Mouse (Mus musculus) frontal cortex, postnatal 25 days (tissue): ENCODE measurements at regions not wholly inside any gene's neighbourhood (a gene's known extent, or its start where the extent isn't known, plus 50 kb on each side); places are given as distances from the start of the nearest gene placed in this dataset.

Experiments used
- DNase-seq, 2 experiments: peaks; one replicate each; pipeline ENCODE4 v3.0.0; 2022; ENCODE audit warnings: low spot score in 2 of 2

- DNase-seq: no peak
Measured at GRCm38 (mm10) chr16:30872147-30872546, 209.1 kb downstream of the Xxylt1 start.

GRCm38 (mm10) chr16:30873493-30874211 is 207.6 kb downstream of the Xxylt1 start:
- no peak for DNase-seq

- DNase-seq: no peak
Measured at GRCm38 (mm10) chr16:30875235-30875829, 205.9 kb downstream of the Xxylt1 start.

GRCm38 (mm10) chr16:30878821-30879220 is 202.4 kb downstream of the Xxylt1 start:
- no peak for DNase-seq

- no peak for DNase-seq
Measured at GRCm38 (mm10) chr16:30879878-30880277, 201.4 kb downstream of the Xxylt1 start.

GRCm38 (mm10) chr16:30880682-30881081 is 200.6 kb downstream of the Xxylt1 start:
- no peak for DNase-seq

- DNase-seq: no peak
Measured at GRCm38 (mm10) chr16:30881186-30881585, 200.0 kb downstream of the Xxylt1 start.

- no peak for DNase-seq
Measured at GRCm38 (mm10) chr16:30883490-30884188, 197.6 kb downstream of the Xxylt1 start.

- DNase-seq: no peak
Measured at GRCm38 (mm10) chr16:30884189-30884551, 197.1 kb downstream of the Xxylt1 start.

- no peak for DNase-seq
Measured at GRCm38 (mm10) chr16:30886982-30887381, 194.2 kb downstream of the Xxylt1 start.

GRCm38 (mm10) chr16:30887536-30887935 is 193.7 kb downstream of the Xxylt1 start:
- no peak for DNase-seq

- no peak for DNase-seq
Measured at GRCm38 (mm10) chr16:30888556-30889323, 192.5 kb downstream of the Xxylt1 start.

- no peak for DNase-seq
Measured at GRCm38 (mm10) chr16:30892606-30893005, 188.6 kb downstream of the Xxylt1 start.

- DNase-seq: no peak
Measured at GRCm38 (mm10) chr16:30894086-30894485, 187.1 kb downstream of the Xxylt1 start.

- DNase-seq: no peak
Measured at GRCm38 (mm10) chr16:30895021-30895420, 186.2 kb downstream of the Xxylt1 start.

GRCm38 (mm10) chr16:30897371-30897770 is 183.9 kb downstream of the Xxylt1 start:
- no peak for DNase-seq

GRCm38 (mm10) chr16:30900121-30900520 is 181.1 kb downstream of the Xxylt1 start:
- no peak for DNase-seq

GRCm38 (mm10) chr16:30901309-30901708 is 179.9 kb downstream of the Xxylt1 start:
- DNase-seq: no peak
